Mouse (Mus musculus): ENCODE data around the gene Elf1.

The Elf1 gene

DNA sequence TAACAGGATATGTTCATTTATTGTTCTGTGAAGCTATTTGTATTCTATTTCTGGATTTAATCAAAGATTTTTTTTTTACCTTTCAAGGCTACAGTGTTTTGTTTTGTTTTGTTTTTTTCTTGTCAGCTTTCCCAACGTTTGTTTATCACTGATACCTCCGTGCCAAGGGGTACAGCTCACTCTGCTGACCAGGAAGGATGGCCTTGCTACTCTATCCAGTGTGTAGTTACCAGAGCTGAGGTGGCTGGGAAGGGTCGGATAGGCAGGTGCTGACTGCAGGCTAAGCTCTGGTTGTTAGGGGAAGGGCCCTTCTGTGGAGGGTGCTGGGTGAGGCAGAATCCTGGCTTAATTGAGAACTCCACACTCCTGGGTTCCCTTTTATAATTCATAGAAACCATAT, 9.3 kb downstream of the Elf1 start:
- no peak for DNase-seq (ENCODE audit: low spot score)

DNA sequence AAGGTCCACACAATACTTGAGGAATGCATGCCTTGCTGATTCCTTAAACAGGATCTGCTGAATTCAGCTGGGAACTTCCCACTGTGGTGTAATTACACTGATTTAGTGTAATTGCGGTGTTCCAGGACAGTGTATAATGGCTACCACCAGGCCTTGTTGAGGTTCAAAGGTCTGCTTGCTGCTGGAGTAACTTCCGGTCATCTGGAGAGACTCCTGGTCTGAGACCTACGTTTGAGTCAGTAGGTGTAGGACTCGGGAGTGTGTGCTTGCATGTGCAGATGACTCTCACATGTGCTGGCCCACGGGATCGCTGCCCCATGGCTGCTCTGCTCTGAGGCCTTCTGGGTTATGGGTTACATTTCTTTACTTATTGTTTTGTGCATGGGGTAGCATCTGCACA, 13.4 kb downstream of the Elf1 start:
- DNase-seq (ENCODE audit: low spot score), result no peak

DNA sequence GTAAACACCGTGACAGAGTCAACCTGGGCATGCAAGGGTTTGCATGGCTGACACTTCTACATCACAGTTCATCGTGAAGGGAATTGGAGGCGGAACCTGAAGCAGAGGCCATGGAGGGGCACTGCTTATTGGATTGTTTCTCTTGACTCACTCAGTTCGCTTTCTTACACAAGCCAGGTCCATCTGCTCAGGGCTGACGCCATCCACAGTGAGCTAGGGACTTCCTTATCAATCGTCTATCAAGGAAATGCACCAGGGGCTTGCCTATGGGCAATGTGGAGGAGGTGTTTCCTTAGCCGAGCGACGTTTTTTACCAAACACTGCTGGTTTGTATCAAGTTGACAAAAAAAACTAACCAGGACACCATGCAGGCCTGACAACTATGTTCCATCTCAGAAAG, 18.3 kb downstream of the Elf1 start:
- DNase-seq (ENCODE audit: low spot score), result no peak

DNA sequence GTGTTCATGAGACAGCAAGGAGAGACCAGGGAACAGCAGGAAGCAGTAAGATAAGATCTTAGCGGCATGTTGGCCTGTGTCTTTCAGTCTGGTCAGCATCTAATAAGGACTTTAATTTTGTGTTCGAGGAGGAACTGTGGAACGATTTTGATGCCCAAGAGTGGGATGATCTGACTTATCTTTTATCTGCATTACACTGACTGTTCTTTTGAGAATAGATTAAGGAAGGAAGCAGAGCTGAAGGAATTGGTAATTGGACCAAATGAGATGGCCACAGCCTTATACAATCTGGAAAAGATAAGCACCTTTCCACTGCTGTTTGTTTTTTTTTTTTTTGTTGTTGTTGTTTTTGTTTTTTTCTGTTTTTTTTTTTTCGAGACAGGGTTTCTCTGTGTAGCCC, 19.8 kb downstream of the Elf1 start:
- DNase-seq (ENCODE audit: low spot score), result no peak

DNA sequence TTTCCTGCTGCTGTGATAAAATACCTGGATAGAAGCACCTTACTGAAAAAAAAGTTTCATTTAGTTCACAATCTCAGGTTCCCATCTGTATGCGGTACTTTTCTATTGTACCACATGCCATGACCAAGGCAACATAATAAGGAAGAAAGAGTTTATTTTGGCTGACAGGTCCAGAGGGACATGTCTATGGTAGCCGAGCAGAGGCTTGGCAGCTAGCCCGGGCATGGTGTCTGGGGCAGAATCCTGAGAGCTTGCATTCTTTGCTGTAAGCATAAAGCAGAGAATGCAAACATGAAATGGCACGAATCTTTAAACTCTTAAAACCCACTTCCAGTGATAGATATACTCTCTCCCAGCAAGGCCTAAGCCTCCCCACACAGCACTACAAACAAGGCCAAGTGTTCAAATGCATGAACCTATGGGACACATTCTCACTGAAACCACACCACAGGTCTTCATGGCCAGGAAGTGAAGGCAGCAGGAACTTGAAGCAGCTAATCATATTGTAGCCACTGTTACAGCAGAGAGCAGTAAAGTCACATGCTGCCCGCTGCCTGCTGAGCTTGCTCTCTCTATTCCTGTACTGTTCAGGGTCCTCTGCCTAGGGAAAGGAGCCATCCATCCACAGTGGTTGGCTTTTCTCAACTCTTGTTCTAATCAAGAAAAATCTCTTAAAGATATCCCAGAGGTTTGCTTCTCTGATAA, 22.5 kb downstream of the Elf1 start:
- DNase-seq (ENCODE audit: low spot score), result no peak

DNA sequence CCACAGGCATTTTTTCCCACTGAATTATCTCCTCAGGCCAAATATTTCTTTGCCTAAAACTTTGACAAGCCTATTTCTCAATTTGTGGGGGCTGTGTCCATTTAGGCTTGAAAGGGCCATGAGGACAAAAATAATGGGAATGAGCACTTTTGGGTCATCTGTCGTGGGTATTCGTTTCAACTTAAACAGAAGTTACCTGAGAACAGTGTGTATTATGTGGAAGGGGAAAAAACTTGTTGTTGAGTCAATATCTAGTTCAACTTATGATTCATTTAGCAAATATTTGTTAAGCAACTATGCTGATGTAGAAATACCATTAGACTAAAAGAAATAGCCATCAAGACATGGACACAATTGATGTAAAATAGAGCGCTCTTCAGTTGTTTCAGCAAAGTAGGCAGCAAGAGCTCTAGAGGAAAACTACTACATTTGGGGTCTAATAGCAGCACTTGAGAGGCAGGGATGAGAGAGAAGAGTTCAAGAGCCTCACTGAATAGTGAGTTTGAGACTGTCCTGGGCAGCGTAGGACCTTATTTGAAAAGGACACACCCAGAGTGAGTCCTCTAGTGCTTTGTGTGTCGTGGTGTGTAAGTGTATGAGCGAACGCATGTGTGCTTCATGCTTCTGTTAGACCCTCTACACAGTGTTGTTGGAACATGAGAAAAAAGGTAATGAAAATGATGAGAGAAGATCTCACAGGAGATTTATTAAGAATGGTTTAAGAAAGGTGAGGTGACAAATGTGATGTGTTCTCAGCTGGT, 23.4 kb downstream of the Elf1 start:
- no peak for DNase-seq (ENCODE audit: low spot score)

DNA sequence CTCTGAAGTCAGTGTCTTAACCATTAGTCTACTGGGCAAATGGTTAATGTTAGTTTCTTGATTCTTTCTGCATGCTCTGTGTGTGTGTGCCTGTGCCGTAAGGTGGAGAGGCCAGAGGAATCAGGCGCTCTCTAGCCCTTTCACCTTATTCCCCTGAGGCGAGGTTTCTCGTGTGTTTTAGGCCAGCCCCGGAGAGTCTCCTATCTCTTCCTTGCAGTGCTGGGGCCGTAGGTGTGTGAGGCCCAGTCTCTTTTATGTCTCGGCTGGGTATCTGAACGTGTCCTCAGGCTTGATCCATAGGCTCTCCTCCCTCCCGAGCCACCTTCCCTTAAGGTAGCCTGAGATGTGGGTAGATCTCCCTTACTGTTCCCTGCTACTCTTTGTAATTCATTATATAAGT, 25.2 kb downstream of the Elf1 start:
- no peak for DNase-seq (ENCODE audit: low spot score)

DNA sequence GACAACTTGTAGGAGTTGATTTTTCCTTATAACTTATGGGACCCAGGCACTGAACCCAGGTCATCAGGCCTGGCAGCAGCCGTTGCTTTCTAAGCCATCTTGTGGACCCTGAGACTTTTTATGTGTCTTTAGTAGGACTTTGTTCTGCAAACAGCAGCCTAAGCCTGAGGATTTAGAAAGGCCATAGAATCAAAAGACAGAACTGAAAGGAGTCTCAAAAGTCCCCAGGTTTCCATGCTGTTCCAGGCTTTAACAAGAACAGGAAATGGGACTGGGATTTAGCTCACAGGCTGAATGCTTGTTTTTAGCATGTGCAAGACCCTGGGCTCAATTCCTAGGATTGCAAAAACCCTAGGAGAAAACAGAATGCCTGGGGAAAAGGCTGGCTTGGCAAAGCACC, 26.9 kb downstream of the Elf1 start:
- DNase-seq (ENCODE audit: low spot score), result no peak

DNA sequence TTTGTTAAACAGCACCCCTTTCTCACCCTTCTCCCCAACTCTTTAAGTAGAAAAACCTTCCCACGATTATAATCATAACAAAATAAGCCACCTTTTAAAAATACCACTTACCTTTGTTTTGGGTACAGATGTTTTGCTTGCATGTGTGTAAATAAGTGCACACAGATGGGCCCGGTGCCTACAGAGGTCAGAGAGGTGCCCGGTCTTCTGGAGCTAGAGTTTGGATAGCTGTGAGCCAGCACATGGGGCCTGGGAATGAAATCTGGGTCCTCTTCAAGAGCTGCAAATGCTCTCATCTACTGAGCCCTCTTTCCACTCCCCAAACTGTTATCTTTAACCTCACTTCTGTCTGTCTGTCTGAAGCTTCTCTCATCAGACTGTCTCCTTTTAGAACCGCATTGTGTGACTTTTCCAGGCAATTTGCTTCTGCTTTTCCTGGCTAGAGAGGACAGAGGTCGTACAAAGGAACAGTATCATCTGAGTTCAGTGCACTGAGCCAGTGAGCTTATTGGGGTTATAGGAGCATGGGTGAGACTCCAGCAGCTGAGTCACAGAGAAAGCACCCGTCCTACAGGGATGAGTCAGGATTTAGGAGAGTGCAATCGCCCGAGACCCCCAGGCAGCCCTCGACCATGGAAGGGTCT, 27.8 kb downstream of the Elf1 start:
- DNase-seq (ENCODE audit: low spot score), result no peak

DNA sequence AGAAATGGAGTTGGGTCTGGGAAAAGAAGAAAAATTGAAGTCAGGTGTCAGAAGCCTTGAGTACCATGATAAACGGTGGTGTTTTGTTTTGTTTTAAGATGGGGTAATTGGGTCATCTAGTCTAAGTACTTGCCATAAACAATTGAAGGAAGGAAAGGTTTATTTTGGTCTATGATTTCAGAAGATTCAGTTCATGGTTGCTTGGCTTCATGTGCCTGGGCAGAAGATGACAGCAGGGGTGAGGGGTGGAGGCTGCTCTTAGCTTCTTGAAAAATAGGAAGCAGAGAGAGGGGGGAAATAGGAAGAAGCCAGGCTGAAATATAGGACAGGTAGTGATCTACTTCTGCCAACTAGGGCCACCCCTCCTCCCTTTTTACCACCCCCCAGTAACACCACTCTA, 30.5 kb downstream of the Elf1 start:
- no peak for DNase-seq (ENCODE audit: low spot score)

DNA sequence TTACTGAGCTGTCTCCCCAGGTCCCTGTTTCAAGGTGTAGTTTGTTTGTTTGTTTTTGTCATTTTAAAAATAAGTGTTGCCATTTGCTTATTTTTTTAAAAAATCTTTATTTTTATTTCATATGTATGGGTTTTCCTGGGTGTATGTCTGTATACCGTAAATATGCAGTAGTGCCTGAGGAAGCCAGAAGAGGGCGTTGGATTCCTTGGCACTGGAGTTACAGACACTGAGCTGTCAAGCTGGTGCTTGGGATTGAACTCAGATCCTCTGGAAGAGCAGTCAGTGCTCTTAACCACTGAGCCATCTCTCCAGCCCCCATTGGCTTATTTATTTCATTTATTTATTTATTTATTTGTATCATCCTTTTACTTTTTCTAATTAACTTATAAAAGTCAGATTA, 33.0 kb downstream of the Elf1 start:
- no peak for DNase-seq (ENCODE audit: low spot score)

DNA sequence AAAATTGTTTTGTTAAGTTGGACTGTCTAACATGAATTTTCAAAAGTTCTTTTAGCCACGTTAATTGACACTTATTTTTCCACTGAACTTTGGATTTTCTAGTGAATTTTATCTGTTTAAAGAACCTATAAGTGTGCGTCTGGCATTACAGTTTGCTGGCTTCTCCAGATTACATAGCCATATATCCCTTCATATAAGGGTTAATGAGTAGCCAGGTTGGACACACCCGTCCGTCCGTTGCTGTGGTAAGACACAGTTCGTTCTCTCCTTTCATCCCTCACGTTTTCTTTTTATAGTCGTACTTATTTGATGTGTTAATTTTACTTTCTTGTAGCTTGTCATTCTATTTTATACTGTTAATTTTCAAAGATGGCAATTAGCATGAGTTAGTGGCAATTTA, 34.1 kb downstream of the Elf1 start:
- no peak for DNase-seq (ENCODE audit: low spot score)

DNA sequence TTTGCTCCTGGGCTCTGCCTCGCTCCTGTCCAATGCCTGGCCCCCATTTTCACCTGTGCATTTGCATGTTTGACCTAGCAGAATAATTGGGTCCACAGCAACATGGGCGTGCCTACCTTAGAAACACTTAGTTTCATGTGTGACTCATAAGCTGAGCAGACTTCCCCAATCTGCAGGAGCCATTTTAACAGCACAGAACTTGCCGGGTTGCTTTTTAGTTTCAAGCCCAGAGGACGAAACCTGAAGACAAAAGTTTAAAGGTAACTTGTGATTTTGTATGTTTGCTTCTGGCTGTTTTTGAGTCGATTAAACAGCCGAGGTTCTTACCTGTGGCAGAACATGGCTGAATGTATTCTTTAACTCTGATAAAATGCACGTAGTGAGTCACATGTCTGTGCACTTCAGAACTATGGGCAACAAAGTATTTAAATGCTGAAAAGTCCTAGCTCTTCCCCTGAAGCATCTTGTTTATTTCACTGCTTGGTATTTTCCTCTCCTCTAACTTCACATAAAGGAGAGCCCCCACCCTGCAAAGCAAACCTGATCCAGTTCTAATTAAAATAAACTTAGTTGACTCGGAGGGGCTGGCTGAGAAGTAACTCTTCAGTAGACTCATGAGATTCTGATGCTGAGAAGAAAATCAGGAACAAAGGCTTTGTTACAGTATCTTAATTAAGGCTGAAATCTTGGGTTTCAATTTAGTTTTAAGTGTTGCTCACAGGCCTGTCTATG, 34.7 kb downstream of the Elf1 start:
- DNase-seq (ENCODE audit: low spot score), result no peak

DNA sequence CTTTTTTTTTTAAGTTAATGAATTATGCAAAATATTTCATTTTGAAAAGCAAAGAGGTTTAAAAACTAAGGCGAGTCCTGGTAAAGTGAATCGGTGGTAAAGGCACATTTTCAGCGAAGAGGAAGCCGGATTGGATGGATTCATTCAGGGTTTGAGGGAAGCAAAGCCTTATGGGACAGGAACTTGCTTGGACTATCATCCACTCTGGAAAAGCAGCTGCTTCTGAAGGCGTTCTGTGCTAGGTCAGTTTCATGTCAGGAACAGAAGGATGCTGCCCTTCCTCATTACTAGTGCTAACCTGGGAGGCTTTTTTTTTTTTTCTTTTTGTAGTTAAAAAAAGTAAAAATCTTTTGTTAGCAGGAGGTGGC, 35.2 kb downstream of the Elf1 start:
- DNase-seq (ENCODE audit: low spot score), result no peak

DNA sequence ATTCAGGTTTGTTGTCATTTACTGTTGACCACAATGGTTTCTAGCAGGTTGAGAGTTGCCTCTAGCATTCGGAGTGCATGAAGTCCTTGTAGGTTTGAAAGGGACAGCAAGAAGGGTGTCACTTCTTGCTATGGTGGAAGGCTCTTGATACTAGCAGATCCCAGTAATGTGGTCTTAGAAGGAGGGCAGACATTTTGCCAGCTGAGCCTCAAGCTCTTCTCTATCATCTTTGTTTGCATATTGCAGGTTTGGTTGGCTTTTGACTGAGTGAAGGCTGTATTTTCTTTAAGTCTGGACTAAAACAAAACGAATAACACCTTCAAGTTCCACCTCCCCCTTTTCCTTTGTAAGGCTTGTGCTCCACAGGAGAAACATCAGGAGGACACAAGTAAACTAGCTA, 35.8 kb downstream of the Elf1 start:
- DNase-seq (ENCODE audit: low spot score), result no peak

DNA sequence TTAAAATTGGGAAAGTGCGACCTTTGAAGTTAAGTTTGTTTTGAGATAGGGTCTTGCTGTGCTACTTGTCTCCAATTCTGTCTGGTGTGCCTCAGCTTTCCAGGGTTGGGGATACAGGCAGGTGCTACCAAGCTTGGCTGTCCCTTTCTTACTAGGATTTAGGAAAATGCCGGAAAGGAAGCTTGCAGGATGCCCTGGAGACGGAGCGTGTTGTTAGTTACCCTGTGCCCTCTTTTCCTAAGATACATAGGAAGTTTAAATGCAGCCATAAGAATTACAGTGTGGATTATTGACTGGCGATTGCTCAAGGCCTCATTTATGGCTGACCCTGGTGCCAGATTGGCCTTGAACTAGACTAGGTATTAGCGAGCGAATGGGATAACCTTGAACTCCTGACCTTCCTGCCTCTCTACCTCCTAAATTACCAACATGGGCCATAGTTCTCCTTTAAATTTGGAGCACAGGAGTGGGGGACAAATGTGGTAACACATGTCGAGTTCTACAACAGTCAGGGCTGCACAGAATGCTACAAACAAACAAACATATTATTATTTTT, 36.3 kb downstream of the Elf1 start:
- DNase-seq (ENCODE audit: low spot score), result no peak

DNA sequence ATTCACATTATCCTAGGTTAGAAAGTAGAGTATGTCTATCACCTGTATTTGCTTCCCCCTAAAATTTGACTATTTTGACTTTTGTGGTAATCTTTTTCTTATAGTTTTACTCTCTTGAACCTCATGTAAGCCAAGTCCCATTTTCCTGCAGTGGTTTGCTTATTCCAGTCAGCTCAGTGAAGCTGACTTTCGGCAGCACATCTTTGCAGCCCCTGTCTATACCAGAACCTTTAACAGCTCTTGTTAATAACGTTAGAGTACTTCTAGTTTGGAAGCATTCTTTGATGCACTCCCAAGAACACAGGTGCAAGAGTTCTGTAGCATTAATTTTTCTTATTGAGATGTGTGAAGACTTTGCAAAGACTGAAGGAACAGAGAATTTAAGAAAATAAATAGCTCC, 37.1 kb downstream of the Elf1 start:
- DNase-seq (ENCODE audit: low spot score), result no peak

DNA sequence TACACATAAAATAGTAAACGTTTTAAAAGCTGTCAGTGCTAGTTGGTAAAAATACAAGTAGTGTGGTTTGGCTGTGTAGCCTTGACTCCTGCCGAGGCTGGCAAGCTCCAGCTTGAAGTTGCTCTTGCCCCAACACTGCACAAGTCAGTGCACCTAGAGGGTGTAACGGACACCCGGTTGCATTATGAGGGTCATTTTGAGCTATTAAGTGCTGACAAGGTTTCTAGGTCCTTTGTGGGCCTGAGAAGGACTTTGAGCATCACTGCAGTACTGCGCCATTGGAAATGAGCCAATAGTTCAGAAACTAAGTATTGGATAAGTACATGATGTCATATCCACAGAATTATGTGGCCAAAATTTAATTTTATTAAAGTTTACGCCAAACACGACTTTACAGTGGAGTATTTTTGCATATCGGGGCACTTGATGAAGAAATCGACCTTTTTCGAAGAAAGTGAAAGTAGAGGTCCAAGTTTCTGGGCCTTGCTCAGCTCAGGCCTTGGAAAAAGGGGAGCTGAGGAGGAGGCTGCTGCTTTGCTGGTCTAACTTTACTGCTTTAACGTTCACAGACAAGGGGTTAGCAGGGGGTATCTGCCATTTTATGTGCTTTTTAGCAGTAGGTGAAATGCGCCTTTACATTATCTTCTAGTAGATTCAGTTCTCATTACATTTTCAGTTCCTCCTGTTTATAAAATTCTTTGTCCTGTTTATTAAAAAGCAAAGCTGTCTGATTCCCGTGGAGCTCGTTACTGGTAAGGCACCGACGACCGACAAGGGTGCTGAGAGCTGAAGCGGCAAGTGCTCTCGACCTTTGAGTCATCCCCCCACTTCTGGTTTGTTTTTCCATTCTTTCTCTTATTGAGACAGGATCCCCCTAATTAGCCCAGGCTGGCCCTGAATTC, 38.0 kb downstream of the Elf1 start:
- no peak for DNase-seq (ENCODE audit: low spot score)

DNA sequence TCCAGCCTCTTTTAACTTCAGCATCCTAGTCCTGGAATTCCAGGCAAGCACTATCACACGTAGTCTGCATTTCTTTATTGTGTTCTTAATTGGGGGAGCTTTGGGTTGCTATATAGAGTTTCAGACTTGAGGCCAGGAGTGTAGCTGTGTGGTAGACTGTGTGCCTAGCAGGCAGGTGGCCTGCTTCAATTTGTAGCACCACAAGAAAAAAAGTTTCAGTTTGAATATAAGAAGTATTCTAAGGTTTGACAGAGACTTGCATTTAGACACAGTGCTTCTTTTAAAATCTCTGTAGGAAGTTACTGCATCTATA, 38.6 kb downstream of the Elf1 start:
- DNase-seq (ENCODE audit: low spot score), result no peak

DNA sequence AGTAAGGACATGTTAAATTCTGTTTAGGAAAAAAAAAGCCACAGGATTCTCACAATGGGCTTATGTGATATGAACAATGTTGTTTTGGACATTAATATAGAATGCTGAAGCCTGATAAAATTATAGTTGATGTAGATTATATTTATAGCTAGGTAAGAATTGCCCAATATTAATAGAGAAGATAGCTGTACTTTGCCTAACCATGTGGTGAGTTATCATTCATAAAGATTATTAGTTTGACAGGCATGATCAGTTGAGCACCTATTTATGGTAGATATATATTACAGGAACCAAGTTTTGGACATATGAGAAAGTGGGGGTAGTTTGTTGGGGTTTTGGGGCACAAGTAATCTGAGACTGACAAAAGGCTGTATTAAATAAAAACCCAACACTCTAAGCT, 39.6 kb downstream of the Elf1 start:
- DNase-seq (ENCODE audit: low spot score), result no peak

DNA sequence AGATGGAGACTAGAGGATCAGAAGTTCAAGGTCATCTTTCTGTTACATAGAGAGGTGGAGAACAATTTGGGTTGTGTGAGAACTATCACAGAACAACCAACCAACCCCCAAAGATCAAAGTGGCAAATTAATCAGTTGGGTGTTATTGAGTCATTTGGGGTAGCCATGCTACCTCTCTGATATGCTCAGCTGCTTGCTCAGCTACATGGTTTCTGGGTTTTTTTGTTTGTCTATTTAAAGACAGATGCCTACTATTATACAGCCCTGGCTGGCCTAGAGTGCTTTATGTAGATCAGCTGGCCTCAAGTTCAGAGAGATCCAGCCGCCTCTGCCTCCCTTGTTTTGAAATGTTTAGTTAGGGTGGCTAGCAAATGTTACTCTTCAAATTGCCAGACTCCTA, 40.1 kb downstream of the Elf1 start:
- no peak for DNase-seq (ENCODE audit: low spot score)
